Mouse (Mus musculus): ENCODE data around the gene Klhl33. TPM values are rescaled to one million over a fixed set of nuclear protein-coding genes. Genes with fewer than 3 reads are reported as not detected.
"Not testable (repeated sequence)": the region's sequence is repeated elsewhere in the genome, so short reads cannot be mapped to it uniquely, and the experiment has no call there.

The Klhl33 gene
- 0.23 and 0.29 TPM in 2 replicates for polyA plus RNA-seq (2015; fragmentation: Nextera tagmentation; extraction: Ambion mirVana)

- Histone ChIP-seq H3K27me3 (replicated peaks) (0 out of 2 replicates have a peak, but pooled peaks cover 3% of the 10 kb centered on the region), H3K9me3 (no peaks in the 10 kb centered on the region), H3K4me2 (replicated peaks) (peak within 1 kb of the TSS; percentile 94), H3K27ac (no peak within 1 kb of the TSS), H3K4me3 (replicated peaks) (peak within 1 kb of the TSS; percentile 44), H3K4me1 (replicated peaks) (peaks cover 11% of the 10 kb centered on the region), H3K36me3 (no peaks in the 10 kb centered on the region), H3K9ac (peak within 1 kb of the TSS; percentile 37)
- 52% methylated on average over 7 of the region's 7 CpGs for WGBS
- no peak for ATAC-seq
Measured at GRCm38 (mm10) chr14:50897374-50897765, at the start of gene Klhl33. TSS of gene Klhl33 (minus strand) at chr14:50897507.

- not testable (repeated sequence) for H3K9me3 ChIP-seq; H3K36me3 ChIP-seq; H3K27me3 ChIP-seq (replicated peaks); ATAC-seq; H3K4me1 ChIP-seq (replicated peaks)
- 16% methylated on average over 3 of the region's 3 CpGs for WGBS
- Histone ChIP-seq H3K4me3 (replicated peaks) (peak overlapping the region; percentile 51), H3K4me2 (replicated peaks) (peak overlapping the region; percentile 63), H3K27ac (peak overlapping the region; percentile 90; the same call in 1 of the 2 replicates), H3K9ac (peak overlapping the region; percentile 53; the same call in 1 of the 2 replicates)
Measured at GRCm38 (mm10) chr14:50945526-50945925, 48.2 kb upstream of the Klhl33 start.

- H3K27me3 ChIP-seq (replicated peaks) = not testable (repeated sequence)
- peak; percentile 39 for ATAC-seq
Measured at GRCm38 (mm10) chr14:50945081-50945480, 47.8 kb upstream of the Klhl33 start.

GRCm38 (mm10) chr14:50944668-50945033 is 47.3 kb upstream of the Klhl33 start:
- ATAC-seq = peak; percentile 97
- not testable (repeated sequence) for H3K36me3 ChIP-seq; H3K27me3 ChIP-seq (replicated peaks); H3K9me3 ChIP-seq; H3K4me1 ChIP-seq (replicated peaks)
- under 1% methylated on average over 15 of the region's 15 CpGs for WGBS
- Histone ChIP-seq H3K9ac (peak overlapping the region; percentile 53), H3K4me3 (replicated peaks) (peak overlapping the region; percentile 51), H3K27ac (peak overlapping the region; percentile 90), H3K4me2 (replicated peaks) (peak overlapping the region; percentile 63)

More at GRCm38 (mm10) chr14:50945081-50945480, 47.8 kb upstream of the Klhl33 start:
- Histone ChIP-seq H3K27ac (peak overlapping the region; percentile 90), H3K9ac (peak overlapping the region; percentile 53), H3K4me2 (replicated peaks) (peak overlapping the region; percentile 63), H3K4me3 (replicated peaks) (peak overlapping the region; percentile 51)
- H3K4me1 ChIP-seq (replicated peaks); H3K36me3 ChIP-seq; H3K9me3 ChIP-seq: not testable (repeated sequence)
- WGBS = 5% methylated on average over 6 of the region's 6 CpGs

GRCm38 (mm10) chr14:50943932-50944667 is 46.8 kb upstream of the Klhl33 start, which contains the start of gene Gm49342:
TSS of gene Gm49342 (plus strand) at chr14:50944517.
- Histone ChIP-seq H3K4me1 (replicated peaks) (no peaks in the 10 kb centered on the region), H3K27ac (peak within 1 kb of the TSS; percentile 90), H3K36me3 (no peaks in the 10 kb centered on the region), H3K27me3 (replicated peaks) (no peaks in the 10 kb centered on the region), H3K9me3 (no peaks in the 10 kb centered on the region), H3K4me3 (replicated peaks) (peak within 1 kb of the TSS; percentile 51), H3K4me2 (replicated peaks) (peak within 1 kb of the TSS; percentile 63), H3K9ac (peak within 1 kb of the TSS; percentile 53)
- ATAC-seq = peak; percentile 99
- WGBS = 14% methylated on average over 31 of the region's 31 CpGs

- ATAC-seq = no peak
- no peaks in the 10 kb centered on the region for H3K36me3 ChIP-seq
Measured at GRCm38 (mm10) chr14:50938940-50939339, 41.6 kb upstream of the Klhl33 start.

GRCm38 (mm10) chr14:50938119-50938908 is 41.0 kb upstream of the Klhl33 start:
- H3K9ac ChIP-seq = no peak overlapping the region
- WGBS = 92% methylated on average over 3 of the region's 3 CpGs
- no peak for ATAC-seq
- no peaks in the 10 kb centered on the region for H3K4me1 ChIP-seq (replicated peaks)
- no peaks in the 10 kb centered on the region for H3K27me3 ChIP-seq (replicated peaks)
- no peaks in the 10 kb centered on the region for H3K36me3 ChIP-seq
- no peak overlapping the region for H3K4me2 ChIP-seq (replicated peaks)
- H3K27ac ChIP-seq = no peak overlapping the region
- no peaks in the 10 kb centered on the region for H3K9me3 ChIP-seq
- H3K4me3 ChIP-seq (replicated peaks) = no peak overlapping the region

More at GRCm38 (mm10) chr14:50938940-50939339, 41.6 kb upstream of the Klhl33 start:
- Histone ChIP-seq H3K4me1 (replicated peaks) (no peaks in the 10 kb centered on the region), H3K4me3 (replicated peaks) (no peak overlapping the region), H3K27me3 (replicated peaks) (no peaks in the 10 kb centered on the region), H3K9me3 (no peaks in the 10 kb centered on the region), H3K9ac (no peak overlapping the region), H3K4me2 (replicated peaks) (no peak overlapping the region), H3K27ac (no peak overlapping the region)
- WGBS = 45% methylated on average over 2 of the region's 2 CpGs

GRCm38 (mm10) chr14:50936649-50937048 is 39.3 kb upstream of the Klhl33 start:
- ATAC-seq = no peak
- H3K9ac ChIP-seq = no peak overlapping the region
- WGBS = 65% methylated on average over 1 of the region's 1 CpGs
- no peak overlapping the region for H3K27ac ChIP-seq
- H3K4me1 ChIP-seq (replicated peaks) = no peaks in the 10 kb centered on the region
- no peaks in the 10 kb centered on the region for H3K36me3 ChIP-seq
- no peak overlapping the region for H3K4me2 ChIP-seq (replicated peaks)
- H3K27me3 ChIP-seq (replicated peaks) = no peaks in the 10 kb centered on the region
- no peaks in the 10 kb centered on the region for H3K9me3 ChIP-seq
- no peak overlapping the region for H3K4me3 ChIP-seq (replicated peaks)

- no peaks in the 10 kb centered on the region for H3K9me3 ChIP-seq
- 10% methylated on average over 12 of the region's 12 CpGs for whole genome bisulfite sequencing
- ATAC-seq = peak; percentile 0; the same call in 1 of the 2 replicates
Measured at GRCm38 (mm10) chr14:50931493-50932020, 34.2 kb upstream of the Klhl33 start.

GRCm38 (mm10) chr14:50930754-50931492 is 33.6 kb upstream of the Klhl33 start, which contains the start of the genes Pip4p1 and Pnp:
TSS of gene Pip4p1 (minus strand) at chr14:50930856.
TSS of gene Pnp (plus strand) at chr14:50931082.
- H3K27ac ChIP-seq = peak within 1 kb of the TSS; percentile 91
- under 1% methylated on average over 64 of the region's 68 CpGs for WGBS

More at GRCm38 (mm10) chr14:50931493-50932020, 34.2 kb upstream of the Klhl33 start:
- Histone ChIP-seq H3K4me1 (replicated peaks) (peaks cover 10% of the 10 kb centered on the region; the same call in 1 of the 2 replicates), H3K27ac (peak overlapping the region; percentile 89), H3K4me3 (replicated peaks) (peak overlapping the region; percentile 85), H3K9ac (peak overlapping the region; percentile 55), H3K27me3 (replicated peaks) (no peaks in the 10 kb centered on the region), H3K4me2 (replicated peaks) (peak overlapping the region; percentile 68), H3K36me3 (peaks cover 19% of the 10 kb centered on the region)

GRCm38 (mm10) chr14:50930377-50930753 is 33.1 kb upstream of the Klhl33 start:
- Histone ChIP-seq H3K27ac (peak overlapping the region; percentile 91), H3K4me1 (replicated peaks) (peaks cover 16% of the 10 kb centered on the region; the same call in 1 of the 2 replicates), H3K4me2 (replicated peaks) (peak overlapping the region; percentile 76), H3K9me3 (no peaks in the 10 kb centered on the region), H3K36me3 (peaks cover 23% of the 10 kb centered on the region), H3K4me3 (replicated peaks) (peak overlapping the region; percentile 85), H3K27me3 (replicated peaks) (no peaks in the 10 kb centered on the region), H3K9ac (peak overlapping the region; percentile 85)
- under 1% methylated on average over 38 of the region's 38 CpGs for WGBS
- ATAC-seq = peak; percentile 85

More at GRCm38 (mm10) chr14:50930754-50931492, 33.6 kb upstream of the Klhl33 start, which contains the start of the genes Pip4p1 and Pnp:
- no peaks in the 10 kb centered on the region for H3K27me3 ChIP-seq (replicated peaks)
- no peaks in the 10 kb centered on the region for H3K9me3 ChIP-seq
- peak within 1 kb of the TSS; percentile 85 for H3K4me3 ChIP-seq (replicated peaks)
- peak within 1 kb of the TSS; percentile 85 for H3K9ac ChIP-seq
- peaks cover 16% of the 10 kb centered on the region; the same call in 1 of the 2 replicates for H3K4me1 ChIP-seq (replicated peaks)
- H3K36me3 ChIP-seq = peaks cover 23% of the 10 kb centered on the region
- ATAC-seq = peak; percentile 99
- peak within 1 kb of the TSS; percentile 76 for H3K4me2 ChIP-seq (replicated peaks)

All from intestine, embryonic 15.5 days (tissue).